Mouse (Mus musculus) adrenal gland, postnatal 36 days (tissue): ENCODE data around the gene Mup7. TPM values are rescaled to one million over a fixed set of nuclear protein-coding genes. Genes with fewer than 3 reads are reported as not detected.
"Not testable (repeated sequence)": the region's sequence is repeated elsewhere in the genome, so short reads cannot be mapped to it uniquely, and the experiment has no call there.

Source experiments
- DNase-seq, 2 experiments: peaks; one replicate each; pipeline ENCODE4 v3.0.0; 2021; ENCODE audit warnings: mixed read lengths in 1 of 2
- long read RNA-seq, 2 experiments: library from polyadenylated mRNA; stranded (forward); transcript quantifications; one replicate each; pipeline ENCODE4 v2.0.0; 2021; ENCODE audit warnings: borderline sequencing depth in 2 of 2
- total RNA-seq, 2 experiments: library from RNA; stranded (reverse); gene quantifications; 2 replicates each; pipeline ENCODE4 v1.2.3; 2021

The Mup7 gene
- 1 to 10 TPM in 1 of 2 experiments, not detected in 1; 8.9 TPM for total RNA-seq
- long read RNA-seq, experiment 1 = 0 reads
- long read RNA-seq, experiment 2, transcript Mup7-201 (7 exons, 927 nt) = major isoform, 35 of 43 reads
- long read RNA-seq, experiment 2, partial matches to known transcripts = 5 of 43 reads
- long read RNA-seq, experiment 2, other reads (novel, unspliced or antisense) = 3 of 43 reads

DNA sequence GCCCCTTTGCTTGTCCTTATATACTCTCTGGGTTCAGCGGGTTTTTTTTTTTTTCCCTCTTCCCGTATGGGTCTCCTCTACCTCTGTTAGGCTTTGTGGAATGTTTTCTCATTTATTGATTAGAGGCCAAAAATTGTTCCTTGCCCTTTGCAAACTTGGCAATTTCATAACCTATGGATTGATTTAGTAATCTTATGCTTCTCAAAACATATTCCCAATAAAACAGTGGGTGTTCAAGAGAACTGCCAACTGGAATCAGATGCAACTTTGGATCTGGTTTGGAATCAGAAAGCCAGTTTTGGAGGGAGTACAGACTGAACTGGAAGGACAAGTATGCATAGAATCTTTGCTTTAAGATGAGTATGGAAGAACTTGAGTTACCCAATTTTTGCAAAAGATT is at the start of gene Mup7:
Mup7 (minus strand) TSS at position 101 of the 400 bp plus-strand sequence.
- not testable (repeated sequence) for DNase-seq

DNA sequence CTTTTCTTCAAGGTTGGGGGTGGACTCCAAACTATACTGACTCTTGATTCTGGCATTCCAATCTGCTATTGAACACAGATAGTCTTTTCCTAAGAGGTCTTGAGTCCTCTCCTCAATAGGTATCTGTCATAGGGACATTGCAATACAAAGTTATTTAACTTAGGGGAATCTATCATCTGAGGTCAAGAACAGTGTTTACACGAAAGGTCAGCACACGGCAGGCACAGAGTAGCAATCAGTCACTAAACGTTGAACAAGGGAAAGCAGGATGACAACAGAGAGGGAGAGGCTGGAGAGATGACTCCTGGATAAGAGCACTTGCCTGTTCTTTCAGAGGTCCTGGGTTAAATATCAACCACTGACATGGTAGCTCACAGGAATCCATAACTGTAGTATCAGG is 9.6 kb upstream of the Mup7 start:
- DNase-seq = not testable (repeated sequence)

DNA sequence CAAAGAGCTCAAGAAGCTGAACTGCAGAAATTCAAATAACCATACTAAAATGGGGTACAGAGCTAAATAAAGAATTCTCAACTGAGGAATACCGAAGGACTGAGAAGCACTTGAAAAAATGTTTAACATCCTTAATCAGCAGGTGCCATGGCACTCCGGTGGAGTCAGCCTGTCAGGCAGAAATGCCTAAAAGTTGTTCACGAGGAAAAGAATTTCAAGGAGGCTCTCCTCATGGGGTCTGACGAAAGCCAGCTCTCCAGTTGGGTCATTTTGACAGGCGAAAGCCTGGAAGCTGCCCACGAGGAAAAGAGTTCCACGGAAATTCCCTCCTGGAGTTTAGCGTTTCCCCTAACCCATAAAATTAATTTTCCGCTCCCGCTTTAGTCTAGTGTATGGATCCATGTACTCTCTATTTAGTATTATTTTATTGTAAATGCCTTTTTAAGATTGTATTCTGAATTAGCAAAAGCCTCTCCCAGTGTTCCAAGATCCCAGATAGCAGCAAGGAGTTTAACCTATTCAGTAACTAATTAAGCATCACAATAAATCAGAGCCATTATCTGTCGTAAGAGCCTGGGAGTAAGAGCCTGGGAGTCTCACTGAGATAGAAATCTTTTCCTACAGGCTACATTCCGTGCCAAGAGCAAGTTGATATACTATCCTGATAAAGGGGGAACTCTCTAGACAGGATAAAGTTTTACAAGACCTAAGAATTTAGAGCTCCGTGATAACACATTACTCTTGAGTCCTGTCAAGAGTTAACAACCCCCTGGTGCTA is 40.8 kb downstream of the Mup7 start:
- not testable (repeated sequence) for DNase-seq

DNA sequence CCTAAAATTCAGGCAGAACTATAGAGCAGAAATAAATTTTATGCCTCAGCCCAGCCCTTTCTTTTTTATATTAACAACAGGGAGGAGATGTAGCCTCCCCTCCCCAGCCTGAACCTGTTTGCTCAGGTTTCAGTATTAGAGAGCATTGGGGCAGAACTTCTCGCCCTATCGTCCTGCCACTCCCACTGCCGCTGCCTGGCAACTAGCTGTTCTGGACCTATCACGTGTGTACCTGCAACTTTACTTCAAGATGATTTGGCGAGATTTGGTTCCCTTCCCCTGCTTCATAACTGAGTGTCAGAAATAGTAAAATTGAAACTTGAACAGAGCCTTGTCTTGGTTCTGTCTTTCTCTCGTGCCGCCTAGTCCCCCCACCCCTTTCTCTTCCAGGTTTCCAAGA is 50.1 kb downstream of the Mup7 start:
- DNase-seq = not testable (repeated sequence)

Other genes starting within 250 kb of the Mup7 start
- not detected for gene Slc46a2, start 155.4 kb downstream of the Mup7 start, total RNA-seq
- not detected for gene Mup4, start 109.8 kb downstream of the Mup7 start, total RNA-seq
- gene Mup6, start 106.2 kb downstream of the Mup7 start, total RNA-seq = not detected
- gene Mup2, start 83.8 kb upstream of the Mup7 start, total RNA-seq = under 1 TPM in 1 of 2 experiments, not detected in 1; 0.36 TPM
- not detected for gene Mup8, start 152.1 kb upstream of the Mup7 start, total RNA-seq